In genomic region chr7:130668729-130669281, GRCm38 (mm10) we compare ENCODE assay signal across 9 mouse cellular contexts.
DNase-seq lines count a peak whose midpoint lies in the region; ATAC-seq and TF ChIP-seq lines count a peak whose summit lies in the region.
"Had no signal": no experiment of that assay in that cellular context is flagged by ENCODE, and none has a peak within 500 bp of the region (broad histone marks: within the 10 kb centered on the region; RNA-seq: fewer than 3 reads in every experiment).

No protein-coding gene starts in this region.

- H3K9ac ChIP-seq in hindbrain, embryonic 15.5 days: no peak overlapping the region
- H3K9ac ChIP-seq in limb, embryonic 14.5 days (ENCODE audit: low read depth, low read length, severe bottlenecking): no peak overlapping the region

- H3K36me3 ChIP-seq in hindbrain, embryonic 15.5 days: no peaks in the 10 kb centered on the region
- H3K36me3 ChIP-seq in limb, embryonic 14.5 days (ENCODE audit: control insufficient read depth, insufficient read depth, low read length): no peaks in the 10 kb centered on the region; the same call in 1 of the 2 replicates

- peaks cover 9% of the 10 kb centered on the region; the same call in 1 of the 2 replicates for H3K4me1 ChIP-seq in lung, adult 2 months (ENCODE audit: control insufficient read depth, insufficient read depth, low read length)
- H3K4me1 ChIP-seq in hindbrain, embryonic 15.5 days (replicated peaks): peaks cover 33% of the 10 kb centered on the region
- peaks cover 32% of the 10 kb centered on the region for H3K4me1 ChIP-seq in limb, embryonic 14.5 days (ENCODE audit: control insufficient read depth, insufficient read depth, low read length)

- no peak for TF ChIP-seq CTCF in lung, adult 2 months (IDR thresholded peaks at IDR 0.05; ENCODE audit: insufficient read depth, low read length)

- no peaks in the 10 kb centered on the region for H3K9me3 ChIP-seq in hindbrain, embryonic 15.5 days
- no peaks in the 10 kb centered on the region for H3K9me3 ChIP-seq in limb, embryonic 14.5 days (ENCODE audit: control insufficient read depth, low read length)

- H3K4me2 ChIP-seq in hindbrain, embryonic 15.5 days: no peak overlapping the region
- H3K4me2 ChIP-seq in limb, embryonic 14.5 days (replicated peaks; ENCODE audit: low read depth, low read length, severe bottlenecking): no peak overlapping the region

- ATAC-seq in hindbrain, embryonic 15.5 days (ENCODE audit: low FRiP score, low read depth): no peak
- peak; percentile 16; the same call in 1 of the 2 replicates for ATAC-seq in limb, embryonic 14.5 days (ENCODE audit: low FRiP score, low read depth)
- ATAC-seq: Patski had no signal

- no peak for TF ChIP-seq POLR2A in lung, adult 2 months (IDR thresholded peaks at IDR 0.05; ENCODE audit: borderline replicate concordance, extremely low read depth, low read depth, low read length)
- no peak for TF ChIP-seq POLR2A in limb, embryonic 14.5 days (IDR thresholded peaks at IDR 0.05; ENCODE audit: borderline replicate concordance, extremely low read depth, insufficient read depth, insufficient read length)

- WGBS in lung, adult 2 months: 45% methylated on average over 7 of the region's 7 CpGs
- 41% methylated on average over 7 of the region's 7 CpGs for WGBS in hindbrain, embryonic 15.5 days
- WGBS in limb, embryonic 14.5 days: 53% methylated on average over 7 of the region's 7 CpGs

- no peaks in the 10 kb centered on the region for H3K27me3 ChIP-seq in hindbrain, embryonic 15.5 days
- H3K27me3 ChIP-seq in limb, embryonic 14.5 days (ENCODE audit: control insufficient read depth, insufficient read depth, low read length): no peaks in the 10 kb centered on the region
- H3K27me3 ChIP-seq: Patski had no signal

- DNase-seq in lung, postnatal 10 days: peak; percentile 27
- DNase-seq in lung, adult 2 months: no peak
- DNase-seq in limb, embryonic 14.5 days (ENCODE audit: low spot score): no peak
- DNase-seq in adrenal gland, adult 18-20 months (ENCODE audit: low spot score in 2 of 2): no peak
- no peak for DNase-seq in frontal cortex, adult 2 months (ENCODE audit: extremely low spot score in 1 of 2, low spot score in 1 of 2)
- DNase-seq in thymus, adult 18-20 months: no peak
- DNase-seq in frontal cortex, postnatal 36 days (ENCODE audit: low spot score in 2 of 2): no peak

- no peak overlapping the region for H3K4me3 ChIP-seq in lung, adult 2 months (replicated peaks; ENCODE audit: extremely low read depth, low read depth, low read length)
- H3K4me3 ChIP-seq in hindbrain, embryonic 15.5 days: no peak overlapping the region
- no peak overlapping the region for H3K4me3 ChIP-seq in limb, embryonic 14.5 days (replicated peaks; ENCODE audit: low read length)

- H3K27ac ChIP-seq in hindbrain, embryonic 15.5 days (replicated peaks): peak overlapping the region; percentile 79
- peak overlapping the region; percentile 27; the same call in 1 of the 2 replicates for H3K27ac ChIP-seq in limb, embryonic 14.5 days (replicated peaks; ENCODE audit: low read depth, low read length)
